Mouse (Mus musculus): ENCODE measurements around the gene Gstz1. TPM values are rescaled to one million over a fixed set of nuclear protein-coding genes. Genes with fewer than 3 reads are reported as not detected.

Gene Gstz1
- polyA plus RNA-seq, 1 experiment, result 81.4 TPM

DNA sequence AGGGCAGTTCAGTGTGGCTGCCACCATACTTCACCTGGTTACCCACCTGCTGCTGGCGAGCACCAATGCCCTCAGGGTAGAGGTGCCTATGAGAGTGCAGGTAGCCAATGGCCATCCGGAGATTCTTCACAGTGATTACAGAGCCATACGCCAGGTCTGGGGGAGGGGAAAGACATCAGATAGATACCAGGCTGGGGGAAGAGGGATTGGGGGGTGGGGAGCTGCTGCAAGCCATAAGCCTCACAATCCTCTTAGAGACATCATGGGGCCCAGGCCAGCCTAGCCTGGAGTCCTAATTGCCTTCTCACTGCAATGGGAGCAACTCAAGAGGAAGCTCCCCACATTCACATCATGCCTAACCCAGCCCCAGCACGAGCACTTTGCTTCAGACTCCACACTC, 19.7 kb upstream of the Gstz1 start:
- Histone ChIP-seq H3K36me3 (ENCODE audit: control insufficient read depth, insufficient read depth, low read length) (no peaks in the 10 kb centered on the region; the same call in none of the 2 replicates), H3K27ac (ENCODE audit: control insufficient read depth, insufficient read depth, low read depth, low read length) (no peak overlapping the region), H3K4me3 (ENCODE audit: control insufficient read depth, low read depth, low read length) (no peak overlapping the region), H3K4me1 (ENCODE audit: control insufficient read depth, insufficient read depth, low read length) (no peaks in the 10 kb centered on the region), H3K27me3 (ENCODE audit: control insufficient read depth, insufficient read depth, low read length) (no peaks in the 10 kb centered on the region)
- TF ChIP-seq CTCF (IDR thresholded peaks at IDR 0.05; ENCODE audit: control insufficient read depth, insufficient read depth, insufficient replicate concordance, low read depth, low read length) (no peak), POLR2A (IDR thresholded peaks at IDR 0.05; ENCODE audit: control insufficient read depth, low read depth, low read length) (no peak)

DNA sequence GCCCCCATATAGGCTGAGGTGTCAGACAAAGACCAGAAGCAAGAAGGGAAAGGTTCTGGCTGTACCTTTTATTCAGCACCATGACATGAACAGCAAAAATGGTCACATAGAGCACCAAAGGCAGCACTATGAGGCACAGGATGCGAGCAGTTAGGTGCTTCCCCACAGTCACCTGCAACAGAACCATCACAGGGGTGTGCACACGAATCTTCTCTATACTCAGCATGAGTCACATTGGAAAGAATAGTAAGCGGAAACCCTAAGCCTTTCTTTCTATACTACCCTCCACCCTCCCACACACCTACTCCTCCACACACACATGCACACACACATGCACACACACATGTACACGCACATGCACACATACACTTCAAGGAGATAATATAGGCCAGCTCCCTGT, 16.7 kb upstream of the Gstz1 start:
- TF ChIP-seq POLR2A (IDR thresholded peaks at IDR 0.05; ENCODE audit: control insufficient read depth, low read depth, low read length) (no peak), CTCF (IDR thresholded peaks at IDR 0.05; ENCODE audit: control insufficient read depth, insufficient read depth, insufficient replicate concordance, low read depth, low read length) (no peak)
- H3K27me3 ChIP-seq (ENCODE audit: control insufficient read depth, insufficient read depth, low read length), result no peaks in the 10 kb centered on the region
- no peak overlapping the region for H3K27ac ChIP-seq (ENCODE audit: control insufficient read depth, insufficient read depth, low read depth, low read length)
- H3K36me3 ChIP-seq (ENCODE audit: control insufficient read depth, insufficient read depth, low read length), result peaks cover 4% of the 10 kb centered on the region
- H3K4me3 ChIP-seq (ENCODE audit: control insufficient read depth, low read depth, low read length), result no peak overlapping the region
- H3K4me1 ChIP-seq (ENCODE audit: control insufficient read depth, insufficient read depth, low read length), result no peaks in the 10 kb centered on the region

DNA sequence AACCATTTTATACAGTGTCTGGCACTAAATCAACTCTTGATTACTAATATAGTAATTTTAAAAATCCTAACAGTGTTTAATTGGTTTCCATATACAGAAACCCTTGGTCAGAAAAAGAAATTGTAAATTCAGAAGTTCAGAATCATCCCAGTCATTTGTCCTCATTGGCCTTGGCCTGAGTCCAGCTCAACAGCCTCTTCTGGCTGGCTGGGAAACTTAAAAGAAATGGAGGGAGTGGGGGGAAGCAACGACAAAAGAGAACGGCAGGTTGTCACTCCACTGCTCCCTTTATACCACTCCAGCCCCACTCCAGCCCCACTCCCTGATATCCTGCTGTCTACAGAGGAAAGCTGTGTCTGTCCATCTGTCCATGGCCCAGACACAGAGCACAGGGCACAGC, 15.8 kb upstream of the Gstz1 start:
- Histone ChIP-seq H3K27ac (ENCODE audit: control insufficient read depth, insufficient read depth, low read depth, low read length) (no peak overlapping the region), H3K27me3 (ENCODE audit: control insufficient read depth, insufficient read depth, low read length) (no peaks in the 10 kb centered on the region), H3K36me3 (ENCODE audit: control insufficient read depth, insufficient read depth, low read length) (peaks cover 4% of the 10 kb centered on the region), H3K4me3 (ENCODE audit: control insufficient read depth, low read depth, low read length) (no peak overlapping the region), H3K4me1 (ENCODE audit: control insufficient read depth, insufficient read depth, low read length) (no peaks in the 10 kb centered on the region)
- TF ChIP-seq POLR2A (IDR thresholded peaks at IDR 0.05; ENCODE audit: control insufficient read depth, low read depth, low read length) (no peak), CTCF (IDR thresholded peaks at IDR 0.05; ENCODE audit: control insufficient read depth, insufficient read depth, insufficient replicate concordance, low read depth, low read length) (no peak)

DNA sequence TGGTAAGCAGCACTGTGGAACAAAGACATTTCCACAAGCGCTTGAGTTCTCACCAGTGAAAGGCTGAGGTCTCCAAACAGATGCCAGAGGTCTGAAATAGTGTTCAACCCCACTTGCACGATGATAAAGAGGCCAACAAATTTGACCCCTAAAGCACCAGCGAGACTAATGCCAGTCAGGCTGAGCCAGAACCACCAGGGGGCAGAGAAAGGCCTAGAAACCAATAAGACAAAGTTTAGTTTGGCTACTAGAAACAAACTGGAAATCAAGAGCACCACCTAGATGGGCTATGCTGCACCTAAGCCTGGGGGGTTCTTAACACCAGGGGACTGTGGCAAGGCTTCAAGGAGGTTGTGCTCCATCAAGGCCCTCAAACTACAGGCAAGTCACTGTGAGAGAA, 15.3 kb upstream of the Gstz1 start:
- Histone ChIP-seq H3K27ac (ENCODE audit: control insufficient read depth, insufficient read depth, low read depth, low read length) (peak overlapping the region; percentile 54; the same call in 1 of the 2 replicates), H3K4me1 (ENCODE audit: control insufficient read depth, insufficient read depth, low read length) (no peaks in the 10 kb centered on the region), H3K4me3 (ENCODE audit: control insufficient read depth, low read depth, low read length) (no peak overlapping the region), H3K36me3 (ENCODE audit: control insufficient read depth, insufficient read depth, low read length) (peaks cover 4% of the 10 kb centered on the region), H3K27me3 (ENCODE audit: control insufficient read depth, insufficient read depth, low read length) (no peaks in the 10 kb centered on the region)
- no peak for TF ChIP-seq POLR2A (IDR thresholded peaks at IDR 0.05; ENCODE audit: control insufficient read depth, low read depth, low read length)
- no peak; the same call in 1 of the 2 replicates for TF ChIP-seq CTCF (IDR thresholded peaks at IDR 0.05; ENCODE audit: control insufficient read depth, insufficient read depth, insufficient replicate concordance, low read depth, low read length)

DNA sequence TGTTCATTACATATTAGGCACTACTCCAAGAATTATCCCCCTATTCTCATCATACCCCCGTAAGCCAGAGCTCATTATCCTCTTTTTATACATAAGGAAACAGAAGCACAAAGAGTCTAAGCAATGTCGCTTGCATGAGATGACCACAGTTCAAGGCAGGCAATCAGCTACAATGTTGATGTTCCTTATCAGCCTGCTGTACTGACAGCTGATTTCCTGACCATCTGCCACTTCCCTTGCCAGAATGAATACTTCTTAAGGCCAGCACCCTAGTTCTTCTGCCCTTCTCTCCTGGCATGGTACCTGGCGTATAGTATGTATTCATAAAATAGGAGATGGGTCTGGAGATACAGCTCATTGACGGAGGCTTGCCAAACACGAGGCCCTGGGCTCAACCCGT, 14.8 kb upstream of the Gstz1 start:
- Histone ChIP-seq H3K27me3 (ENCODE audit: control insufficient read depth, insufficient read depth, low read length) (no peaks in the 10 kb centered on the region), H3K36me3 (ENCODE audit: control insufficient read depth, insufficient read depth, low read length) (peaks cover 4% of the 10 kb centered on the region), H3K4me3 (ENCODE audit: control insufficient read depth, low read depth, low read length) (no peak overlapping the region), H3K4me1 (ENCODE audit: control insufficient read depth, insufficient read depth, low read length) (no peaks in the 10 kb centered on the region), H3K27ac (ENCODE audit: control insufficient read depth, insufficient read depth, low read depth, low read length) (peak overlapping the region; percentile 80)
- TF ChIP-seq CTCF (IDR thresholded peaks at IDR 0.05; ENCODE audit: control insufficient read depth, insufficient read depth, insufficient replicate concordance, low read depth, low read length) (no peak), POLR2A (IDR thresholded peaks at IDR 0.05; ENCODE audit: control insufficient read depth, low read depth, low read length) (no peak)

DNA sequence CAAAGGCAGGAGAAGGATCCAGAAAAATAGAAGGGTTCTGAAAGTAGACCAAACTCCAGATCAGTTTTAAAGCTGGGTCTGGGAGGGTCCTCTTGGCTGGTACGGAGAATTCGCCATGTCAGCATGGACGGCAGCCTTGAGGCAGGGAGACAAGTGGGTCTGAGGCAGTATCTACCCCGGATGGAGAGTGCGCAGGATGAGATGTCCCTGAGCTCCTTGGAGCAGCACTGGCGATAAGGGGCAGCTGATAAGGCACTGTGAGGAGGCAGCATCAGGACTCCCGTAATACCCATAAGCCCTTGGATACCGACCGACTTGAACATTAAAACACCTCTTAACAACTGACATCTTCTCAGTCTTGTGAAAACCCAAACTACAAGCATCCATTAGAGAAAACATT, 14.2 kb upstream of the Gstz1 start:
- TF ChIP-seq POLR2A (IDR thresholded peaks at IDR 0.05; ENCODE audit: control insufficient read depth, low read depth, low read length), result no peak; the same call in 1 of the 2 replicates
- Histone ChIP-seq H3K36me3 (ENCODE audit: control insufficient read depth, insufficient read depth, low read length) (peaks cover 4% of the 10 kb centered on the region), H3K4me3 (ENCODE audit: control insufficient read depth, low read depth, low read length) (no peak overlapping the region), H3K4me1 (ENCODE audit: control insufficient read depth, insufficient read depth, low read length) (no peaks in the 10 kb centered on the region), H3K27me3 (ENCODE audit: control insufficient read depth, insufficient read depth, low read length) (no peaks in the 10 kb centered on the region), H3K27ac (ENCODE audit: control insufficient read depth, insufficient read depth, low read depth, low read length) (peak overlapping the region; percentile 80)

DNA sequence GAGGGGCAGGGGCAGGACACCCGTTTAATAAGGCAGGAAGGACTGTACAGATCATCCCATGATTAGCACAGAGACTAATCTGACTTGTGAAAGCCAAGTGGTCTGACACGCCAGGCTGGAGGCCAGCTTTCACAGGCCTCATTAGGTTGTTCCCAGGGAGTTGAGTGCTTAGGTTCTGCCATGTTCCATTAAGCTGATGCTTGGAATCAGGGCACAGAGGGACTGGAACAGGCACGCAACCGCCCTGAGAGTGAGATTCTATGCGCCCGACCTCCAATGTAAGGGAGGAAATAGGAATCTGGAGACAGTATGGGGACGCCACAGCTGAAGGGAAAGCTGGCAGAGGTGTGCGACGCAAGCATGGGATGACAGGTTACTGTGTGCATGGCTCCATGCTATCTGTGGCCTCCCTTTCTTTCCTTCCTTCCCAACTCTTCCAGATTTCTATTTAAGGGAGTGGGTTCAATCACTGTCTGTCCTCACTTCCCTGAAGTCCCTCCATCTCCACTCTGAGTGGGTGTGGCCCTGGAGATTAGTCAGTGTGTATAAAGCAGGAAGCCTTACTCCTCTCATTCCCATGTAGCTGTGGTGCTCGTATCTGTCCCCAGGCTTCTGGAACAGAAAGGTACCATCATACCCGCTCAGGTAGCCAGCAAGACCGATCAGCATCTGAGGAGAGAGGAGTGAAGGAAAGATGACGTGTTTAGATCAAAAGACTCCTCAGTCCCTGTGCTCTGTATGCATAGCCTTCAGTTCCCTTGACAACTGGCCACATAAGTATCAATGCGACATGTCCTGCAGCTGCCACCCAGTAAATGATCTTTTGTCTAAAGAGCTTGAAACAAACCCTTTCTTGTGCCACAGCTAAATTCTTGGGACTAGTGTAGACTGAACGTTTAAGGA, 9.3 kb upstream of the Gstz1 start:
- Histone ChIP-seq H3K4me1 (ENCODE audit: control insufficient read depth, insufficient read depth, low read length) (no peaks in the 10 kb centered on the region), H3K27me3 (ENCODE audit: control insufficient read depth, insufficient read depth, low read length) (no peaks in the 10 kb centered on the region), H3K27ac (ENCODE audit: control insufficient read depth, insufficient read depth, low read depth, low read length) (peak overlapping the region; percentile 17; the same call in 1 of the 2 replicates), H3K36me3 (ENCODE audit: control insufficient read depth, insufficient read depth, low read length) (peaks cover 2% of the 10 kb centered on the region; the same call in 1 of the 2 replicates), H3K4me3 (ENCODE audit: control insufficient read depth, low read depth, low read length) (no peak overlapping the region)
- TF ChIP-seq POLR2A (IDR thresholded peaks at IDR 0.05; ENCODE audit: control insufficient read depth, low read depth, low read length), result no peak
- TF ChIP-seq CTCF (IDR thresholded peaks at IDR 0.05; ENCODE audit: control insufficient read depth, insufficient read depth, insufficient replicate concordance, low read depth, low read length), result no peak

All from testis, adult 2 months (tissue).